Mouse (Mus musculus): ENCODE results near the gene Zc3h6.

Gene Zc3h6

DNA sequence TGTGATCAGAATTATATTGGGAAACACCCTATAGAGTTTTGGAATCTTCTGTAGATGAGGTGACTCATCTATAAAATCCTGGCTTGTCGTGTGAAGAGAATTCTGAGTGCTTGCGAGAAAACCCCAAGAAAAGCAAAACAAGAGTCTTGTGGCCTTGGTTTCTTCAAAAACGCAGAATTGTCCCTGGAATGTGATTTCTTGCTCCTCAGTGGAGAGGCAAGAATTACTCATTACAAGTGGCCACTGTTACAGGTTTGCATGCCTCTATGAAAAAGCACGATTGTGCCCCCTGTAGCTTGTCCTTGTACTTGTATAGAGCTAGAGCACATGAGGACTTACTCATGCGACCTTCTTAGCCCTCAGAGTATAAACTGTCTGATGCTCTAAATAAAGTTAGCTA is 68.2 kb downstream of the Zc3h6 start:
- no peak for DNase-seq

DNA sequence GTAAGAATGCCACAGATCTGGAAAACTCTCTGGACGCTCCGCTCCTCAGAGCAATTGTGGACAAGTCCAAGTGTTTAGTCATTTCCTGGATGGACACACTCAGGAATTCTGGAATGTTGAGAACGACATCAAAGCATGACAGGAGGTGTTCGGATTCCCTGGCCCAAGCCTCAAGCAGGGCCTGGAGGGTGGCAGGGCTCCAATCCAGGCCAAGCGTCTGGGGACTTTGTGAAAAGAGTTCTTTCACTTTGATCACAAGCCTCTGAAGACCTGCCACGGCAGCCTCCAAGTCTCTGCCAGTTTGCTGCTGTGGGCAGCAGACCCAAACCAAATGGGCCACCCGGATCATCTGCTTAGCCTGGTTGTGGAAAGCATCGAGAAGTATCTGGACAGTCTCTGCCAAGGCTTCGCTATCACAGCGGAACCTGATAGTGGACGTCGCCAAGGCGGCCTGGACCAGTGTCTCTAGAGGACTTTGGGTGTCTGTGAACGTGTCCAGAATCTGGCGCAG is 71.3 kb downstream of the Zc3h6 start:
- DNase-seq, result peak; percentile 46 to 56

DNA sequence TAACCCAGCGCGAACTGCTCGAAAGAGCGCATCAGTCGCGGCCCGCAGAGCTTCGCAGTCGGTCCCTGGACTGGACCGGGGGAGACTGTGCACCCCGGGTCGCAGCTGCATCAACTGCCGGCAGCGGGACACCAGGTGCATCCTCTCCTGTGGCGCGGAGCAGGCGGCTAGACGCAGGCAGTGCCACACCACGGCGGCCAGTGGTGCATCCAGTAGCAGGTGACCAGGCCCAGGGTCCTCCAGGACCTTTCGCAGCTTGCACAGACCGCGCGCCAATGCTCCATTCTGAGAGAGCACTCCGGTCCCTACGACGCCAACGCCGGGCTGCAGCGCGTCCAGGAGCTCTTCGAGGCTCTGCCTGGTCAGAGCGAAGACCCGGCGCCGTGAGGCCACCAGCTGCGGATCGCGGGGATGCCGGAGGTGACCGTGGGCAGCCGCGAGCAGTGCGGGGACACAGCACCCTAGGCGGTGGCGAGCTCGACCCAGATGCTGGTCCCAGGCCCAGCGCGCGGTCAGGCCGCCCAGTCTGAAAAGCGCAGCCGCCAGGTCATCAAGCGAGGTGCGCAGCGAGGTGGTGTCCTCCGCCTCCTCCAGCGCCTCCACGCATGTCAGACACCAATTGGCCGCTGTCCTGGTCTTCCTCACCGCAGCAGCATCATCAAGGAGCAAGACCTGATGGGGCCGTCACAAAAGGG is 71.9 kb downstream of the Zc3h6 start:
- peak; percentile 68 to 71 for DNase-seq

DNA sequence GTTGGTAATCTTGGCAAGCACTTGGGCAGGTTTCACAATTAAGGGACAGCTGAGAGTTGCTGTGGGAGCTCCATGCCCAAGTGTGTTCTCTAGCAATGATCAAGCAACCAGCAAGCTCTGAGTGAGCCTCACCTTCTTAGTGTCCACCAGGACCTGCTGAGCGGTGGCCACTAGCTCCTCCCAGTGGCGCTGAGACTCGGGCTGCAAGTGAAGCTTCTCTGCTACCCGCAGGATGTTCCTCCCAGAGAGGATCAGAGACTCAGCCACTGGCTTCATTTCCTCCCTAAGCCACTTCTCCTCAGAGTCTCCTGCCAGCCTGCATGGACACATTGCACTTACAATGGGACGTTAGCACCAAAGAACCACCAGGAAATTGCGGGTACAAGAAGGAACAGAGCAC is 73.4 kb downstream of the Zc3h6 start:
- no peak for DNase-seq

DNA sequence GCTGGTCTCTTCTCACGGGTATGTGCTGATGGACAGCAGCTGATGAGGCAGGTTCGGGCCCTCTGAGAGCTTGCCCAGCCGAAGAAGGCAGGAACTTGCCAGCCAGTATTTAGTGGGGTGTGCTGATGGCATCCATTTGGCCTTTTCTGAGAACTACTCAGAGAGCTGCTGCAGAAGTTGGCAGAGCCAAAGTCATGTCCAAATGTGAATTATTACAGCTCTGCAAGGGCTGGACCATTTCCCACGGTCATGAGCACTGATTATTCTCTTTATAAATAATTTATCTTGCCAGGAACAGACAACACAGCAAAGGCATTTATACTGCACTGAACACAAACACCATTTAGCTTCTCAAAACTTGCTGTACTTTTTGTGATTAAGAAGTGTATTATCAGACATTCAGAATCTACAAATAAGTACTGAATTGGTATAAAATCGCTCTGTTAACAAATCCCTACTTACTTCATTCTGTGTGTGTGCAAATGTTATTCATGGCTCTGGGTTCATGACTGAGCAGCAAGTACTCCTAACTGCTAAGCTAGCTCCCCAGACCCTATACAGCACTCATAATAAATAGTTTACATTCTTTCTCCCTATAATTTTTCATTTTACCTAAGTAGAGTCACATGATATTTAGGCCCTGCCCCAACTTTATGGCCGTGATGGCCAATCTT is 79.1 kb downstream of the Zc3h6 start:
- peak in 1 of 2 experiments; percentile 25 for DNase-seq

DNA sequence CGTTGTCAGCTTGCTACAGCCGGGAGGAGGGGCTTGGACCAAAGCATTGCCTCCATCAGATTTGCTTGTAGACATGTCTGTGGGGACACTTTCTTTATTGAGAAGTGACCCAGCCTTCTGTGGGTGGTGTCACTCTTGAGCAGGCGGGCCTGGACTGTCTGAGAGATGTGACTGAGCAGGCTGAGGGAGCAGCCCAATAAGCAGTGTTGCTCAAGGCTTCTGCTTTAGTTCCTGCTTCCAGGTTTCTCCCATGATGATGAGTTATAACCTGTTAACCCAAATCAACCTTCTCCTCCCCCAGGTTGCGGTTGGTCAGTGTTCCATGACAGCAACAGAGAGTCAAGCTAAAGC is 79.6 kb downstream of the Zc3h6 start:
- DNase-seq, result no peak

DNA sequence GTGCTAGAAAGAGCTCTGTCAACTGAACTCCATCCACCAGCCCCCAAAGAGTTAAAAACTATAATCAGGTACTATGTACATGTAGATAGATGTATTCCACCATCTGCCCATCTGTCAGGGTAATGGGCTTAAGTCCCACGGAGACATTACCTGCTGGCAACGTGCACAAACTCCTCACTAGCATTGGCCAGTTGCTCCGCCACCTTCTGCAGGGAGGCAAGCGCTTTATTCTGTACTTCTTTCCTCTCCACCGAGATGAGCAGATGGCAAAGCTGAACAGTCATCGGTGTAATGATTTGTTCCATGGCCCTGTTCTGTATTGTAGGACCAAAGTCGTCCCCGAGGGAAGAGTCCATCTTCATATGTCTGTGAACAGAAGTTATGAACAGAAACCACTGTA is 80.6 kb downstream of the Zc3h6 start, which contains the start of gene Vinac1:
Gene Vinac1, minus strand, starts transcription at position 362 of the 400 bp plus-strand sequence.
- peak; percentile 44 to 64 for DNase-seq

DNA sequence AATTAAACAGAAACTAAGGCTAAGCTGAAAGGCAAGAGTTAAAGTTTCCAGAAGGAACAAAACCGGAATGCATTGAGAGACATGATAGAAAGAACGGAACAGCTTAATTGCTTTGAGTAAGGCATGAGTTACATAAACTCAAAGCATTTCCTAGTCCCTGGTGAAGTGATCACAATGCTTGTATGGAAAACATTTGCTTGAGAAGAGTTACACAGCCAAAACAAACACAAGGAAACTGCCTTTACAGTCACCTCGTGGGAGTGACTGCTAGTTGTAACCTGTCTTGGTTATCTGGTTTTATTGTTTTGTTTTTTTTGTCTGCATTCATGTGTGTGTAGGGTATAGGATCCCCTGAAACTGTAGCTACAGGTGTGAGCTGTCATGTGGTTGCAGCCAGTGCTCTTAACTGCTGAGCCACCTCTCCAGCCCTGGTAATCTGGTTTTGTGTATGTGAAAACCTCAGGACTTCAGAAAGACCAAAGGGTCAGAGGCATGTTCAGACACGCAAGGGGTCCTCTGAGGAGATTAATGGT is 85.3 kb downstream of the Zc3h6 start:
- DNase-seq, result no peak

DNA sequence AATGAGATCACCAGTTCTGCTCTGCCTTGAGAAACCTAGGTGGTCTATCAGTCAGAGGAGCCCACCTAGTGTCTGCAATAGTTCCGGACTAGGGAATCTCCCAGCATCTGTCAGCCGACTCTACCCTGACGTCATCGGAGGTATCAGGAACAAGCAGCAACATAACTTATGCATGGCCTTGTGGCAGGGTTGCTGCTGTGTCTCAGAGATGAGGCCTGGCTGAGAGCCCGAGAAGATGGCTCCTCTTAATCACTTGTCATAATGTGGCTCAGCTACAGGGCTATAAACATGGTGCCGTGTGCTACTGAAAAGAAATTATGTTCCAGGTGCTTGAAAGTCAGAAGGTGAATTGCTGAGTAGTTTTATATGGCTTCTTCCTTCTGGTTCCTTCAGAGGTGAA is 88.5 kb downstream of the Zc3h6 start:
- no peak for DNase-seq

DNA sequence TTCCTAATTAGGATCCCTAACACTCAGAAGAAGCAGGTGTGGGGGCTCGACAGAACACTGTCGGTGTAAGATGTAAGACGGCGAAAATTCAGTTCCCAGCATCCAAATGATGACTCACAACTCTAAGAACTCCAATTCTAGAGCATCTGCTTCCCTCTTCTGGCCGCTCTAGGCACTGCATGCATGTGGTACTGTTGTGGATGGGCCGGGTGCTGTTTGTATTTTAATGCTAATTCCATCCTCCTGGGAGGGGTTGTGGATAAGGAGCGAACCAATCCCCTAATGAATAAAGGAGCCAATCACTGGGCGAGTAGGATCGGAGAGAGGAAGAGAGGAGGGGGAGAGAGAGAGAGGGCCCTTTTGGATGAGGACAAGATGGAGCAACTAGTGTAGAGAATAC is 89.4 kb downstream of the Zc3h6 start:
- DNase-seq, result peak; percentile 45 to 61

DNA sequence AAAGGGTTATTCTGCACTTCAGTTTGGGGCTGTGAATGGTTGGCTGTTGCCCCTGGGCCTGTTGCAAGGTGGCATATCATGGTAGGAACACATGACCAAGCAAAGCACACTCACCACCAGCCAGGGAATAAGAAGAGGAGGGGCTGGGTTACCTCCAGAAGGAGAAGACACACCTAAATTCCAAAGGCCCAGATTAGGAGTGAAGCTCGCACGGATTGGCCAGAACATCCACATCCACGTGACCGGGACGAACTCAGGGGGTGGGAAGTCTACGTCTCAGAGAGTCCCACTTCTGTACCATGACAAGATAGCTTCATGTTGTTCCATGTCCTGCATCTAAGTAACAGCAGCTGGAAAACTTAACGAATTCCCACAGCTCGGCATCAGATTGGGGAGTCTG is 90.1 kb downstream of the Zc3h6 start:
- no peak for DNase-seq

DNA sequence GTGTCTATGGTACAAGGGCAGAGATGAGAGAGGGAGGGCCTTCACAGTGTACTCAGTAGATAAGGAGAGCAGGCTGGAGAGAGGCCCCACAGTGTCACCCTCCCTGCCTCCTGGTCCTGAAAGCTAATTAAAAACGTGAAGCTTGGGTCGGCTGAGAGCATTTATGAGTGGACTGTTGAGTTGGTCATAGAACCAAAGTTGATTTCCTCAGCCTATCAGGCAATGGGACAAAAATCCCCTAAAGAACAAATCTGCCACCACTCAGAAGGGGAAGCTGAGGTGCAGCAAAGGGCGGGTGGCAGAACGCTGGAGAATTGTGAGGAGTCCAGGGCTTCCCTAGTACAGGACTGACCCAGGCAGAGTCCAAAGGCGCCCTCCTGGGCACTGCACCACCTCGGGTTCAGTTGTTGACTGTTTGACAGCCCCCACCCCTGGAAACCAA is 90.7 kb downstream of the Zc3h6 start:
- no peak for DNase-seq

DNA sequence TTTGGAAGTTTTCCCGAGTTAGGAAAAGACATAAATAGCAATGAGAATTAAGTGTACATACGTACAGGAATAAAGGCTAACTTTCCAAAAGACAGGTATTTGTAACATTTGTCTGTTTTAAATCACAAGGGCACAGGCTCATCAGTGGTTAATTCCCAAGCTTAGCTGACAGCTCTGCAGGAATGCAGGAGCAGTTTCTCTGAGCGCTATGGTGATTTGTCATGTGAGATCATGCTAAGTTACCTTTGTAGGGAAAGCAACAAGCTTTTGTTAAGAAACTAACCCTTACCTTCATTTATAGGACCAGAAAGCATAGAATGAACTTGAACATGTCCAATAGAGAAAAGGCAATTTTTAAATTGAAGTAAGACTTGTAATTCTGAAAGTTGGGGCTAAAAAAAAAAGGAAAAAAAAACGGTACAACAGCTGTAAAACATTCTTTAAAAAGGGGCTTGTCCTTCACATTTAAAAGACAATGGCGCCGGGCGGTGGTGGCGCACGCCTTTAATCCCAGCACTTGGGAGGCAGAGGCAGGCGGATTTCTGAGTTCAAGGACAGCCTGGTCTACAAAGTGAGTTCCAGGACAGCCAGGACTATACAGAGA is 94.4 kb downstream of the Zc3h6 start:
- no peak for DNase-seq

DNA sequence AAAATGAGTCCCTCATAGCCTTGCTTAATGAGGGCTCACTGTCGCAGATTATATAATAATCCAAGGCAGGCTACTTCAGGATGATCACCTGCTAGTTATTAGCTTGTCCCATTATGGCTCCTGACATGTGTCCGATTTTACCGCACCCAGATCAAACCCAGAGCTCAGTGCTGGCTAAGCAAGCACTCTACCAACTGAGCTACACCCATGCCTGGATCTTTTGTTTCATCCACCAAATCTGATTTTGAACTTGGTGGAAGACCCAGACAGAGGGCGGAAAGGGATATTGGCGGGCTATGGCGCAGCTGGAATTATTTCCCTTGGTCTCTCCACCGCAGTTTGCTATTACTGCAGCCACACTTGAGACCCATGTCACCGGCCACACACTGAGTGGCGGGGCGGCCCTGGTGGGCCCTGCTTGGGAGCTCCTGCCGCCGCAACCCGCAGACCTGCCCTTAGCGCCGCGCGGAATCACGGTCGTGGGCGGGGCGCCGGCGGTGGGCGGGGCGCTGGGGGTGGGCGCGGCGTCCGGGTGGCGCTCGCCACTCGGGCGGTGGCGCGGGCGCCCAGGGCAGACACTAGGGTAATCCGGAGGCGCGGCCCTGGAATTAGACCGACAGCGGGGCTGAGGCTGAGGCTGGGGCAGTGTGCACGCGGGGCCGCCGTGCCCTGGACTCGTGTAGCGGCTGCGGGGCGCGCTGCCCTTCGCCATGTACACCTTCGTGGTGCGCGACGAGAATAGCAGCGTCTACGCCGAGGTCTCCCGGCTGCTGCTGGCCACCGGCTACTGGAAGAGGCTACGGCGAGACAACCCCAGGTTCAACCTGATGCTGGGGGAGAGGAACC is 98.5 kb downstream of the Zc3h6 start, which contains the start of gene Ttl:
Gene Ttl, plus strand, starts transcription at position 506 of the 846 bp plus-strand sequence.
- peak; percentile 90 to 92 for DNase-seq

DNA sequence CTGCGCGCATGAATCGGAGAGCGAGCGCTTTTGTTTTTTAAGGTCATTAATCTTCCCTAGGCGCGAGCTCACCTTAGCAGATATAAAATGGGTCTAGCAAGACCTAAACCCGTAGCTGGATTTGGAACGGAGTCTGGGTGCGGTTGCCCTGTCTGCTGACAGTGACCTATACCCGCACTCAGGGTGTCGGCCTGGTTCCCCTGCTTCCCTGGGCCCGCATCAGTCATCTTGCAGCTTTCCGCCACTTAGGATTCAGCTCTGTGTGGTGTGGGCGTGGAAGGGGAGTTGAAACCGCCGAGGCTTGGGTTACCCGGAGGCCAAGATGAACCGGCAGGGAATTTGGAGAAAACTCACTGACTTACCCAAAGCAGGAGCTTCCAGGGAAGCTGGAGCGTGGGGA is 99.1 kb downstream of the Zc3h6 start:
- peak; percentile 61 to 68 for DNase-seq
